Mouse (Mus musculus): ENCODE results near the gene Fam20c. TPM values are rescaled to one million over a fixed set of nuclear protein-coding genes. Genes with fewer than 3 reads are reported as not detected.

The Fam20c gene
- polyA plus RNA-seq, 1 experiment from 2014 or later: 51.5 TPM

Other genes starting within 250 kb of the Fam20c start
- gene 1700123K08Rik, start 189.8 kb upstream of the Fam20c start, polyA plus RNA-seq (2015; fragmentation: Nextera tagmentation; extraction: Ambion mirVana): not detected in 2 replicates
- gene Zfp68, start 134.8 kb upstream of the Fam20c start, polyA plus RNA-seq (2015; fragmentation: Nextera tagmentation; extraction: Ambion mirVana): 85.2 and 87.1 TPM in 2 replicates
- 21.9 and 22.3 TPM in 2 replicates for gene A430033K04Rik, start 131.7 kb upstream of the Fam20c start, polyA plus RNA-seq (2015; fragmentation: Nextera tagmentation; extraction: Ambion mirVana)
- 0.73 and 0.97 TPM in 2 replicates for gene Gm5294, start 65.6 kb downstream of the Fam20c start, polyA plus RNA-seq (2015; fragmentation: Nextera tagmentation; extraction: Ambion mirVana)
- gene Pdgfa, start 242.9 kb downstream of the Fam20c start, polyA plus RNA-seq (2015; fragmentation: Nextera tagmentation; extraction: Ambion mirVana): 13.7 and 14.5 TPM in 2 replicates